Mouse (Mus musculus) layer of hippocampus, postnatal 14 days (tissue): ENCODE measurements at regions not wholly inside any gene's neighbourhood (a gene's known extent, or its start where the extent isn't known, plus 50 kb on each side); places are given as distances from the start of the nearest gene placed in this dataset.

Source experiments
- DNase-seq, 2 experiments: peaks; one replicate each; pipeline ENCODE4 v3.0.0; 2021 to 2022; ENCODE audit warnings: low spot score in 2 of 2, mixed read lengths in 1 of 2

GRCm38 (mm10) chr6:112223325-112223724 is 50.2 kb upstream of the Lmcd1 start:
- no peak for DNase-seq
